Mouse (Mus musculus): ENCODE data around the gene Trank1. TPM values are rescaled to one million over a fixed set of nuclear protein-coding genes. Genes with fewer than 3 reads are reported as not detected.

The Trank1 gene
- polyA plus RNA-seq, 1 experiment = not detected

- TF ChIP-seq GATA1 (IDR thresholded peaks at IDR 0.05; ENCODE audit: low read length) = no peak
Observed at GRCm38 (mm10) chr9:111425952-111426351, 114.4 kb downstream of the Trank1 start.

DNA sequence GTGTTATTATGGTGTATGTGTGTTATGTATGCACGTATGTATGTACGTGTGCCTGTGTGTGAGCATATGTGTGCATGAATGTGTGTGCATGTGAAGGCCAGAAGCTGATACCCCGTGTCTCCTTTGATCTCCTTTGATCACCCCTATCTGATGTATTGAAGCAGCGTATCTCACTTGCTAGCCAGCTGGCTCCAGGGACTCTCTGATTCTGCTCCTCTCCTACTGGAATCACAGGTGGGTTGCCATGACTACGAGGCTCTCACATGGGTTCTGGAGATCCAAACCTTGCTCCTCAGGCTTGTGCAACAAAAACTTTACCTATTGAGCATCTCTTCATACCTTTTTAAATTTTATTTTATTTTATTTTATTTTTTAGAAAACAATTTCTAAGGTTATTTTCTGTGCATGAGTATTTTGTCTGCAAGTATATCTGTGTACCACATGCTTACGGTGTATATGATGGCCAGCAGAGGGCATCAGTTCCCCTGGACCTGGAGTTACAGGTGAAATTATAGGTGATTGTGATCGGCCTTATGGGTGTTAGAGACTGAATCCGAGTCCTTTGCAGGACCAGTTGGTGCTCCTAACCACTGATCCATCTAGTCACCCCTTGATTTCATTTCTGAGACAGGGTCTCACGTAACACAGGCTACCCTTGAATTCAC is 116.5 kb downstream of the Trank1 start:
- no peak for TF ChIP-seq GATA1 (IDR thresholded peaks at IDR 0.05; ENCODE audit: low read length)

DNA sequence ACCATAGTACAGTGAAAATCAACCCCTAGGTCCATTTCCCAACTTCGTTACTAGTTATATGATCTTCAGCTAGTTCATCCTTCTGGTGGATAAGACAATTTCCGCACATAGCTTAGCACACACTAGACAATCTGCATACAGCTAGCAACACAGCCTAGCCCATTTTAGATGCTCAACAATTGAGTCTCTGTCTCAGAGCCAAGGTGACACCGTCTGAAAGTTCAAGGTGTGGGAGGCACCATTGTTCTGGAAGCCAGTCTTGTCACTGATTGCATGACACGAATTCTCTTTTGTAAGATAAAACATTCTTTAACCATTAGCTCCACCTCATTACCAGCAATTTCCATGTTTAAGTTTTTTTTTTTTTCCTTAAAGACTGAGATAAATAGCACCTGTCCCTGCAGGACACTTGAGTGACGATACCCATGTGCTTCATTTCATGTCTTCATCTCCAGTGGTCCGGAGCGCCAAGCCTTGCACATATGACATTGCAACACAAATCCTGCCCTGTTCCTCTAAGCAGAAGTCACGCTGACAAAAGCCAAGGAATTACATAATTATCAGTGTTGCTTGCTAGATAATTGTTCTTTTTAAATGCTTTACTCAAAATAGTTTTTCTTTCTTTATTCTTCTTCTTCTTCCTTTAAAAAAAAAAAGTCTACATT is 117.3 kb downstream of the Trank1 start:
- no peak for TF ChIP-seq GATA1 (IDR thresholded peaks at IDR 0.05; ENCODE audit: low read length)

DNA sequence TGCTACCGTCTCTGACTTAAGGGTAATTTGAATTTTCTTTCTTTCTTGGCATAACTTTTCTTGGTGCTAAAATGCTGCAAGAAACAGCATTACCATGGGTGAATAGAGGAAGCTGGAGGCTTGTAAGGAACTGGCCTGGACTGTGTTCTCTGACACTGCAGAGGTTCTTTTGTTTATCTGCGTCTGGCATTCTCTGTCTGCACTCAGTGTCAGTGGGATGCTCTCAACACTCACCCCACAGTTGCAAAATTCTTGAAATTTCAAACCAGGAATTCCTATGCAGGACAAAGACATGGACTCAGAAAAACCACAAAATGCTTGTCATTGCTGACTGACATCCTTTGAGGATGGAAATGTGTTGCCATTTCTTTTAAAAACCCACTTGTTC is 117.8 kb downstream of the Trank1 start:
- TF ChIP-seq GATA1 (IDR thresholded peaks at IDR 0.05; ENCODE audit: low read length) = no peak

GRCm38 (mm10) chr9:111435429-111435828 is 123.9 kb downstream of the Trank1 start:
- no peak for TF ChIP-seq GATA1 (IDR thresholded peaks at IDR 0.05; ENCODE audit: low read length)

DNA sequence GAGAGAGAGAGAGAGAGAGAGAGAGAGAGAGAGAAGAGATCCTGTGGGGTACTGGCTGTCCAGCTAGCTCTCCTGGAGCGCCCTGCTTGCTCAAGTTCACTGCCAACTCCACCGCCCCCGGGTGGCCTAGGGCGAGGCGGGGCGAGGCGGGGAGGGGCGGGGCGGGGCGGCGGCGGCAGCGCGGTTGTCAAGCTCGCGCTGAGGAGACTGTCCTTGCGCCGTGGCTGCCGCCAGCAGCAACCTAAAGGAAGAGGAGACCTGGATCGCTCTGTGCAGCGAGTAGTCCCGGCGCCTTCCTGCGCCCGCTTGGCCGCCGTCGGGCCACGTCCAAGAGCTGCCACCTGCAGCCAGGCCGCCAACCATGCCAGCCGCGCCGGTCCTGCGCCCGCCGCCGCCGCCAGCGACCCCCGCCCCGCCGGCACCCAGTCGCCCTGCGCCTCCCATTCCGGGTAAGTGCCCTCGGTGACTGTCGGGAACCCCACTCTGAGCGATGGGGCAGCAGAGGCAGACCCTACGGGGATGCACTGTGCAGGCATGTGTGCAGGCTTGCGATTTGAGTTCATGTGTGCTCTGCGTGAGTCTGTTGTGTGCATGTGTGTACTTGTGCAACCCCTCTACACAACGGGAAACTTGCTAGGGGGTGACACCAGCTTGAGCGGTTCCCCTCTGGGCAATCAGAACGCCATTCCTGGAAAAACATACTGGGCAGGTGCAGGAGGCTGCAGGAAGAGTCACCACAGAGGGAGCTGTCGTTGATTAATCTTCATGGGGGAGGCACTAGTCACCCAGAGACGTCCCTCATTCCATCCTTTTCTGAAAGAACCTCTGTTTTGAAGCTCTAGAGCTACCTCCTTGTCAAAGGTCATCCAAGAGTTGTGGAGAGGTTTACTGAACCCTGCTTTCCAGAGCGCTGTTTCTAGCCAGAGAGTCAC is 127.6 kb downstream of the Trank1 start, which contains the start of gene Dclk3:
Gene Dclk3, plus strand, starts transcription at position 178 of the 932 bp plus-strand sequence.
- TF ChIP-seq GATA1 (IDR thresholded peaks at IDR 0.05; ENCODE audit: low read length) = no peak

DNA sequence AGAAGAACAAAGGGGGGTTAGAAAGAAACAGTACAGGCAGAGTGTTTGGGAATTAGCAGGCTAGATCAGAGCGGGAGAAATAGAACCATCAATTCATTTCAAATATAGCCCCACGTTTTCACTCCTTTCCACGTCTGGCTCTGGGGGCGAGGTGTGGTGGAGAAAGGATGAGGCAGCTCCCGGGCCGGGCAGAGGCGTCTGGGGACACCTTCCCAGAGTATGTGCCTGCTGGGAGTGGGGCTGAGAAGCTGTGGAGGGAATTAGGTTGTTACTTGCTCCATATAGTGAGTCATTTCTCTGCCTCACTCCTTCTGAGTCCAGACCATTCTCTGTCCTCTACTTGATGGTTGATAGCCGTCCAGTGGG is 128.3 kb downstream of the Trank1 start:
- TF ChIP-seq GATA1 (IDR thresholded peaks at IDR 0.05; ENCODE audit: low read length) = no peak

GRCm38 (mm10) chr9:111440446-111440845 is 128.9 kb downstream of the Trank1 start:
- TF ChIP-seq GATA1 (IDR thresholded peaks at IDR 0.05; ENCODE audit: low read length) = no peak

- no peak for TF ChIP-seq GATA1 (IDR thresholded peaks at IDR 0.05; ENCODE audit: low read length)
Observed at GRCm38 (mm10) chr9:111441151-111441550, 129.6 kb downstream of the Trank1 start.

Other genes with a start within 250 kb of the Trank1 start
- 14.3 and 18.8 TPM in 2 replicates for gene Lrrfip2, start 194.1 kb upstream of the Trank1 start, polyA plus RNA-seq (2012)
- gene Mlh1, start 39.9 kb upstream of the Trank1 start, polyA plus RNA-seq (2012) = 8.5 and 10.2 TPM in 2 replicates
- 4.3 and 5.6 TPM in 2 replicates for gene Epm2aip1, start 39.8 kb upstream of the Trank1 start, polyA plus RNA-seq (2012)
- gene Dclk3, start 127.3 kb downstream of the Trank1 start, polyA plus RNA-seq (2012) = not detected in 2 replicates